Mouse (Mus musculus) liver, postnatal 0 days (tissue): ENCODE measurements at regions not wholly inside any gene's neighbourhood (a gene's known extent, or its start where the extent isn't known, plus 50 kb on each side); places are given as distances from the start of the nearest gene placed in this dataset.

Source experiments
- CTCF ChIP-seq: sonication (generic); IDR thresholded peaks from 2 replicates; pipeline ENCODE4 v1.5.1; 2016; ENCODE audit warnings: antibody characterized with exemption, low read depth
- EP300 ChIP-seq: IDR thresholded peaks from 2 replicates; pipeline ENCODE4 v1.6.1; 2016; ENCODE audit warnings: antibody characterized with exemption, low read depth, mild to moderate bottlenecking

DNA sequence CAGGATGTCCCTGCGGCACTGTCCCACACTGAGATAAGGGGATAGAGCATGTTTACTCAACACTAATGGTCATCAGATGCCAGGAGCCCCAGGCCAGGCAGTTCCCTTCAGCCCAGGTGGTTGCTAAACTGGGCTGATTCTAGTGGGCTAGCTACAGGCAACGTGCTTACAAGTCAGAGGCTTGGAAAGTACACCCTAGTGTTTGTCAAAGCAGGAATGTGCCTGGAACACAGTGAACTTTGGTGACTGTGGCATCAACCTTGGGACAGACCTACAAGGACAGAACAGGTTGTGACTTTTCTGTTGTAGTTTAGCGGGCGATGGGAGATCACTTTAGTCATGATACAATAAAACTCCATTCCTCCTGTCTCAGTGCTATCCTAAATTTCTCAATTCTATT, 53.6 kb upstream of the Dhx15 start:
- TF ChIP-seq EP300, result no peak
- no peak for TF ChIP-seq CTCF
